Mouse (Mus musculus): ENCODE data around the gene Fgb. TPM values are rescaled to one million over a fixed set of nuclear protein-coding genes. Genes with fewer than 3 reads are reported as not detected.

Fgb gene
- total RNA-seq, 1 experiment = not detected

GRCm38 (mm10) chr3:83030331-83030730 is 19.3 kb downstream of the Fgb start:
- DNase-seq (ENCODE audit: low read depth, low spot score) = no peak
- TF ChIP-seq MAFK (IDR thresholded peaks at IDR 0.05; ENCODE audit: insufficient read depth, low read depth, low read length) (no peak), HCFC1 (IDR thresholded peaks at IDR 0.05; ENCODE audit: borderline replicate concordance, insufficient read depth, low read length) (no peak), CHD2 (IDR thresholded peaks at IDR 0.05; ENCODE audit: low read depth, low read length) (no peak), ZNF384 (IDR thresholded peaks at IDR 0.05; ENCODE audit: low read depth, low read length) (no peak)
- H3K4me3 ChIP-seq (ENCODE audit: insufficient read depth in 1 of 2, low read depth in 1 of 2, low read length in 2 of 2, poor library complexity in 1 of 2, severe bottlenecking in 1 of 2) = no peak overlapping the region

GRCm38 (mm10) chr3:83027546-83028251 is 22.0 kb downstream of the Fgb start:
- Histone ChIP-seq H3K9me3 (ENCODE audit: control insufficient read depth, insufficient read depth, low read depth, low read length) (no peaks in the 10 kb centered on the region), H3K4me1 (ENCODE audit: control insufficient read depth in 2 of 2, insufficient read depth in 2 of 2, low read length in 2 of 2, poor library complexity in 1 of 2) (no peaks in the 10 kb centered on the region), H3K36me3 (ENCODE audit: control insufficient read depth, insufficient read depth, low read length, poor library complexity, severe bottlenecking) (no peaks in the 10 kb centered on the region), H3K4me3 (ENCODE audit: insufficient read depth in 1 of 2, low read depth in 1 of 2, low read length in 2 of 2, poor library complexity in 1 of 2, severe bottlenecking in 1 of 2) (no peak overlapping the region), H3K27ac (ENCODE audit: insufficient read depth, low read depth, low read length, poor library complexity, severe bottlenecking) (no peak overlapping the region), H3K9ac (ENCODE audit: insufficient read depth, low read depth, low read length, poor library complexity, severe bottlenecking) (no peak overlapping the region)
- in situ Hi-C loops (cut with MboI; ENCODE audit: low sequenced_read_pairs in 2 of 2, unreplicated experiment in 2 of 2) = no loop called here
- no peak for DNase-seq (ENCODE audit: low read depth, low spot score)
- no peak for TF ChIP-seq ZC3H11A (IDR thresholded peaks at IDR 0.05; ENCODE audit: borderline replicate concordance, low read depth, low read length)
- no peak for TF ChIP-seq MAFK (IDR thresholded peaks at IDR 0.05; ENCODE audit: insufficient read depth, low read depth, low read length)
- no peak for TF ChIP-seq CHD2 (IDR thresholded peaks at IDR 0.05; ENCODE audit: low read depth, low read length)
- no peak for TF ChIP-seq HCFC1 (IDR thresholded peaks at IDR 0.05; ENCODE audit: borderline replicate concordance, insufficient read depth, low read length)
- TF ChIP-seq ZNF384 (IDR thresholded peaks at IDR 0.05; ENCODE audit: low read depth, low read length) = no peak

More at GRCm38 (mm10) chr3:83030331-83030730, 19.3 kb downstream of the Fgb start:
- in situ Hi-C loops (cut with MboI; ENCODE audit: low sequenced_read_pairs in 2 of 2, unreplicated experiment in 2 of 2) = no loop called here
- H3K36me3 ChIP-seq (ENCODE audit: control insufficient read depth, insufficient read depth, low read length, poor library complexity, severe bottlenecking) = no peaks in the 10 kb centered on the region
- no peaks in the 10 kb centered on the region for H3K4me1 ChIP-seq (ENCODE audit: control insufficient read depth in 2 of 2, insufficient read depth in 2 of 2, low read length in 2 of 2, poor library complexity in 1 of 2)
- no peak overlapping the region for H3K9ac ChIP-seq (ENCODE audit: insufficient read depth, low read depth, low read length, poor library complexity, severe bottlenecking)
- no peaks in the 10 kb centered on the region for H3K9me3 ChIP-seq (ENCODE audit: control insufficient read depth, insufficient read depth, low read depth, low read length)
- H3K27ac ChIP-seq (ENCODE audit: insufficient read depth, low read depth, low read length, poor library complexity, severe bottlenecking) = no peak overlapping the region

- no peak within 1 kb of the TSS for H3K9ac ChIP-seq (ENCODE audit: insufficient read depth, low read depth, low read length, poor library complexity, severe bottlenecking)
- DNase-seq (ENCODE audit: low read depth, low spot score) = no peak
- H3K4me1 ChIP-seq (ENCODE audit: control insufficient read depth in 2 of 2, insufficient read depth in 2 of 2, low read length in 2 of 2, poor library complexity in 1 of 2) = no peaks in the 10 kb centered on the region
- no peak within 1 kb of the TSS for H3K27ac ChIP-seq (ENCODE audit: insufficient read depth, low read depth, low read length, poor library complexity, severe bottlenecking)
- H3K9me3 ChIP-seq (ENCODE audit: control insufficient read depth, insufficient read depth, low read depth, low read length) = no peaks in the 10 kb centered on the region
- H3K4me3 ChIP-seq (ENCODE audit: insufficient read depth in 1 of 2, low read depth in 1 of 2, low read length in 2 of 2, poor library complexity in 1 of 2, severe bottlenecking in 1 of 2) = no peak within 1 kb of the TSS
- no peak for TF ChIP-seq ZNF384 (IDR thresholded peaks at IDR 0.05; ENCODE audit: low read depth, low read length)
- TF ChIP-seq ZC3H11A (IDR thresholded peaks at IDR 0.05; ENCODE audit: borderline replicate concordance, low read depth, low read length) = no peak
- TF ChIP-seq MAFK (IDR thresholded peaks at IDR 0.05; ENCODE audit: insufficient read depth, low read depth, low read length) = no peak
- no peak for TF ChIP-seq CHD2 (IDR thresholded peaks at IDR 0.05; ENCODE audit: low read depth, low read length)
- no peak for TF ChIP-seq HCFC1 (IDR thresholded peaks at IDR 0.05; ENCODE audit: borderline replicate concordance, insufficient read depth, low read length)
- in situ Hi-C loops (cut with MboI; ENCODE audit: low sequenced_read_pairs in 2 of 2, unreplicated experiment in 2 of 2) = no loop called here
- no peaks in the 10 kb centered on the region for H3K36me3 ChIP-seq (ENCODE audit: control insufficient read depth, insufficient read depth, low read length, poor library complexity, severe bottlenecking)
Measured at GRCm38 (mm10) chr3:83025475-83026301, 24.0 kb downstream of the Fgb start, which contains the start of gene Fga. TSS of gene Fga (plus strand) at chr3:83026076.

GRCm38 (mm10) chr3:83025036-83025435 is 24.6 kb downstream of the Fgb start:
- H3K27ac ChIP-seq (ENCODE audit: insufficient read depth, low read depth, low read length, poor library complexity, severe bottlenecking) = no peak overlapping the region
- no peaks in the 10 kb centered on the region for H3K4me1 ChIP-seq (ENCODE audit: control insufficient read depth in 2 of 2, insufficient read depth in 2 of 2, low read length in 2 of 2, poor library complexity in 1 of 2)
- no peak for DNase-seq (ENCODE audit: low read depth, low spot score)
- H3K9ac ChIP-seq (ENCODE audit: insufficient read depth, low read depth, low read length, poor library complexity, severe bottlenecking) = no peak overlapping the region
- no peaks in the 10 kb centered on the region for H3K9me3 ChIP-seq (ENCODE audit: control insufficient read depth, insufficient read depth, low read depth, low read length)
- H3K4me3 ChIP-seq (ENCODE audit: insufficient read depth in 1 of 2, low read depth in 1 of 2, low read length in 2 of 2, poor library complexity in 1 of 2, severe bottlenecking in 1 of 2) = no peak overlapping the region
- H3K36me3 ChIP-seq (ENCODE audit: control insufficient read depth, insufficient read depth, low read length, poor library complexity, severe bottlenecking) = no peaks in the 10 kb centered on the region
- TF ChIP-seq HCFC1 (IDR thresholded peaks at IDR 0.05; ENCODE audit: borderline replicate concordance, insufficient read depth, low read length) = no peak
- in situ Hi-C loops (cut with MboI; ENCODE audit: low sequenced_read_pairs in 2 of 2, unreplicated experiment in 2 of 2) = no loop called here
